16 mouse cellular contexts compared by ENCODE assay signal in genomic region chr8:127262926-127263325, GRCm38 (mm10).
"Had no signal": no experiment of that assay in that cellular context is flagged by ENCODE, and none has a peak within 500 bp of the region (broad histone marks: within the 10 kb centered on the region; RNA-seq: fewer than 3 reads in every experiment).

No protein-coding gene starts in this region.

- H3K4me2 ChIP-seq: lung, embryonic 14.5 days; midbrain, embryonic 12.5 days had no signal

- H3K4me3 ChIP-seq: midbrain, embryonic 12.5 days; myocyte had no signal

- H3K9ac ChIP-seq: liver, embryonic 14.5 days; lung, embryonic 14.5 days; midbrain, embryonic 12.5 days had no signal

- ATAC-seq: midbrain, embryonic 16.5 days had no signal

- DNase-seq: lung, adult 18-20 months; lung, embryonic 14.5 days; lung, postnatal 10 days; lung, postnatal 4 days; midbrain, embryonic 14.5 days; right cerebral cortex, adult 18-20 months; right cerebral cortex, postnatal 25 days; right cerebral cortex, postnatal 4 days; spleen, adult 18-20 months; thymus, adult 18-20 months; thymus, postnatal 14 days; thymus, postnatal 36 days had no signal

- H3K27ac ChIP-seq: liver, embryonic 14.5 days; midbrain, embryonic 12.5 days had no signal

- H3K36me3 ChIP-seq: midbrain, embryonic 12.5 days had no signal
